8 mouse cellular contexts compared by ENCODE assay signal in the genomic region with DNA sequence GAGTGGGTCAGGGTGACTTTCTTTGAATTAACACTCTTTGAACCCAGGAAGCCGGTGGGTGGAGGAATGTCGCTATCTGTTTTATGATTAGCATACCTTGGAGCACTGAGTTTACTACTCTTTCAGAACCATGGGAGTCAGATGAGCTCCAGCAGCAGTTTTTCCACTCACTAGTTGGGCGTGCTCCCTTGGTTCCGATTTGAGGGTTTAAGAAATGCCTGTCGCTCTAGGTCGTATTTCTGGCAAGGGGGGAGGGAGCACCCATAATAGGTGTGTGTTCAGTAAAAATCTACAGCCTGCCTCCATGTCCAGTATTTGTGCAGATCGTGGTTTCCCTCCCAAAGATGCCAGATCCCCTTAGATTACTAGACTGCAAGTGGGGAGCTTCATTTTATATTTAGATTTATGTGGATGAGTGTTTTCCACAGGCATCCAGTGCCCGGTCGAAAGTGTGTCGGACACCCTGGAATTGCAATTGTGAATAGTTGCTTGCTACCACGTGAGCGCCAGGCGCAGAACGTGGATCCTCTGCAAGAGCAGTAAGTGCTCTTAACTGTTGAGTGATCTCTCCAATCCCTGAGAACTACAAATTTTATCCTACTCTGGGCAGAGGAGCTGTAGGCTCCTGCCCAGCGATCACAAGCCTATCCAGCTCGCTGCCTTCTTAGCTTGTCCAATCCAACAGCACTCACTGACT. TPM values are rescaled to one million over a fixed set of nuclear protein-coding genes. Genes with fewer than 3 reads are reported as not detected.
DNase-seq lines count a peak whose midpoint lies in the region; ATAC-seq and TF ChIP-seq lines count a peak whose summit lies in the region.

No protein-coding gene starts in this region.

- peak overlapping the region; percentile 19 for H3K27ac ChIP-seq in ES-Bruce4 (ENCODE audit: insufficient read depth, low read length)
- peak overlapping the region; percentile 61 for H3K27ac ChIP-seq in heart, embryonic 16.5 days (ENCODE audit: low read length)
- H3K27ac ChIP-seq in liver, embryonic 14.5 days, result no peak overlapping the region

- no peaks in the 10 kb centered on the region for H3K4me1 ChIP-seq in ES-Bruce4 (ENCODE audit: control insufficient read depth, insufficient read depth, low read length)
- H3K4me1 ChIP-seq in heart, embryonic 16.5 days (ENCODE audit: control insufficient read depth, insufficient read depth, low read length), result peaks cover 11% of the 10 kb centered on the region
- H3K4me1 ChIP-seq in liver, embryonic 14.5 days (replicated peaks; ENCODE audit: control insufficient read depth in 2 of 2, insufficient read depth in 2 of 2, low read length in 1 of 2), result peaks cover 4 to 18% of the 10 kb centered on the region in 2 experiments; a peak in 3 of 4 replicates

- peaks cover 22% of the 10 kb centered on the region for H3K36me3 ChIP-seq in ES-Bruce4 (ENCODE audit: control insufficient read depth, insufficient read depth, low read length, poor library complexity, severe bottlenecking)
- peaks cover 22% of the 10 kb centered on the region for H3K36me3 ChIP-seq in heart, embryonic 16.5 days (ENCODE audit: control insufficient read depth, insufficient read depth)
- H3K36me3 ChIP-seq in liver, embryonic 14.5 days (replicated peaks; ENCODE audit: control insufficient read depth, insufficient read depth, low read depth), result peaks cover 20% of the 10 kb centered on the region

- H3K9me3 ChIP-seq in ES-Bruce4 (replicated peaks; ENCODE audit: control insufficient read depth, insufficient read depth, low read length, poor library complexity, severe bottlenecking), result no peaks in the 10 kb centered on the region; the same call in 1 of the 2 replicates
- H3K9me3 ChIP-seq in heart, embryonic 16.5 days (replicated peaks; ENCODE audit: control insufficient read depth, low read length), result no peaks in the 10 kb centered on the region
- H3K9me3 ChIP-seq in liver, embryonic 14.5 days (ENCODE audit: control insufficient read depth, low read length), result no peaks in the 10 kb centered on the region

- WGBS in heart, embryonic 16.5 days, result 8% methylated on average over 16 of the region's 16 CpGs
- 14% methylated on average over 16 of the region's 16 CpGs for WGBS in liver, embryonic 14.5 days (ENCODE audit: insufficient replicate concordance)

- TF ChIP-seq CTCF in ES-Bruce4 (IDR thresholded peaks at IDR 0.05; ENCODE audit: low read depth, low read length), result no peak
- no peak for TF ChIP-seq CTCF in liver, embryonic 14.5 days (IDR thresholded peaks at IDR 0.05; ENCODE audit: low read depth)

- no peak for TF ChIP-seq EP300 in ES-Bruce4 (IDR thresholded peaks at IDR 0.05; ENCODE audit: insufficient read depth, low read depth, low read length)
- TF ChIP-seq EP300 in liver, embryonic 14.5 days (IDR thresholded peaks at IDR 0.05; ENCODE audit: low read depth), result no peak

- no peak for TF ChIP-seq POLR2A in ES-Bruce4 (IDR thresholded peaks at IDR 0.05; ENCODE audit: insufficient read depth, low read length)

- H3K4me2 ChIP-seq in heart, embryonic 16.5 days (ENCODE audit: low read depth, low read length), result peak overlapping the region; percentile 72
- H3K4me2 ChIP-seq in liver, embryonic 14.5 days (ENCODE audit: low read depth), result peak overlapping the region; percentile 83

- peak; percentile 19 for ATAC-seq in heart, embryonic 16.5 days (replicated peaks; ENCODE audit: extremely low read depth, insufficient read depth, low FRiP score)
- no peak; the same call in 1 of the 2 replicates for ATAC-seq in liver, embryonic 14.5 days (ENCODE audit: insufficient read depth)

- DNase-seq in cerebellum, adult 9-11 months, result peak; percentile 47
- DNase-seq in cerebellum, adult 8-10 months, result no peak
- DNase-seq in liver, embryonic 14.5 days (ENCODE audit: low read depth in 3 of 3, low spot score in 3 of 3), result no peak
- DNase-seq in thymus, postnatal 4 days, result peak; percentile 22
- DNase-seq in urinary bladder, postnatal 25 days (ENCODE audit: low spot score), result no peak
- no peak for DNase-seq in natural killer cell, adult 2 months (ENCODE audit: low spot score in 2 of 2)

- H3K27me3 ChIP-seq in ES-Bruce4 (ENCODE audit: control insufficient read depth, insufficient read depth, low read length, poor library complexity, severe bottlenecking), result no peaks in the 10 kb centered on the region
- no peaks in the 10 kb centered on the region for H3K27me3 ChIP-seq in heart, embryonic 16.5 days (ENCODE audit: control insufficient read depth, insufficient read depth, low read length)
- no peaks in the 10 kb centered on the region for H3K27me3 ChIP-seq in liver, embryonic 14.5 days (ENCODE audit: control insufficient read depth, insufficient read depth, low read length)

- no peak overlapping the region for H3K9ac ChIP-seq in ES-Bruce4 (ENCODE audit: low read depth, poor library complexity, severe bottlenecking)
- H3K9ac ChIP-seq in heart, embryonic 16.5 days (ENCODE audit: low read length), result peak overlapping the region; percentile 61
- H3K9ac ChIP-seq in liver, embryonic 14.5 days (replicated peaks), result peak overlapping the region; percentile 24

- peak overlapping the region; percentile 58 for H3K4me3 ChIP-seq in ES-Bruce4 (ENCODE audit: low read depth, low read length)
- H3K4me3 ChIP-seq in heart, embryonic 16.5 days (ENCODE audit: low read length), result peak overlapping the region; percentile 75
- peak overlapping the region; percentile 81 to 96 for H3K4me3 ChIP-seq in liver, embryonic 14.5 days (ENCODE audit: insufficient read depth in 1 of 2, low read depth in 2 of 2, low read length in 2 of 2)

RNA-seq across cellular contexts. Expression of gene Eif2b5, which starts 0.5 kb away (rescaled TPM):
- polyA plus RNA-seq in ES-Bruce4 (2011; ENCODE audit: insufficient read depth, insufficient read length, low read depth, missing spikeins), result 86.6 and 94.0 TPM in 2 replicates
- polyA plus RNA-seq in heart, embryonic 16.5 days (2015; fragmentation: Nextera tagmentation; extraction: Ambion mirVana), result 80.6 and 80.9 TPM in 2 replicates
- polyA plus RNA-seq in liver, embryonic 14.5 days (2012; rRNA removed), result 19.6 and 23.3 TPM in 2 replicates
- 39.0 and 44.1 TPM in 2 replicates for polyA plus RNA-seq in liver, embryonic 14.5 days (2014; fragmentation: Nextera tagmentation; extraction: Ambion mirVana)

RNA-seq across cellular contexts. Expression of gene Dvl3, which starts 18.7 kb away (rescaled TPM):
- 37.9 and 38.8 TPM in 2 replicates for polyA plus RNA-seq in ES-Bruce4 (2011; ENCODE audit: insufficient read depth, insufficient read length, low read depth, missing spikeins)
- polyA plus RNA-seq in heart, embryonic 16.5 days (2015; fragmentation: Nextera tagmentation; extraction: Ambion mirVana), result 18.3 and 18.9 TPM in 2 replicates
- 7.3 and 8.8 TPM in 2 replicates for polyA plus RNA-seq in liver, embryonic 14.5 days (2012; rRNA removed)
- polyA plus RNA-seq in liver, embryonic 14.5 days (2014; fragmentation: Nextera tagmentation; extraction: Ambion mirVana), result 4.9 and 5.0 TPM in 2 replicates

RNA-seq across cellular contexts. Expression of gene Ap2m1, which starts 37.1 kb away (rescaled TPM):
- 282 and 298 TPM in 2 replicates for polyA plus RNA-seq in ES-Bruce4 (2011; ENCODE audit: insufficient read depth, insufficient read length, low read depth, missing spikeins)
- 444 and 463 TPM in 2 replicates for polyA plus RNA-seq in heart, embryonic 16.5 days (2015; fragmentation: Nextera tagmentation; extraction: Ambion mirVana)
- polyA plus RNA-seq in liver, embryonic 14.5 days (2012; rRNA removed), result 259 and 268 TPM in 2 replicates
- polyA plus RNA-seq in liver, embryonic 14.5 days (2014; fragmentation: Nextera tagmentation; extraction: Ambion mirVana), result 364 and 392 TPM in 2 replicates

RNA-seq across cellular contexts. Expression of gene Abcf3, which starts 50.2 kb away (rescaled TPM):
- 56.2 and 61.0 TPM in 2 replicates for polyA plus RNA-seq in ES-Bruce4 (2011; ENCODE audit: insufficient read depth, insufficient read length, low read depth, missing spikeins)
- polyA plus RNA-seq in heart, embryonic 16.5 days (2015; fragmentation: Nextera tagmentation; extraction: Ambion mirVana), result 49.4 and 54.0 TPM in 2 replicates
- polyA plus RNA-seq in liver, embryonic 14.5 days (2012; rRNA removed), result 14.3 and 15.0 TPM in 2 replicates
- polyA plus RNA-seq in liver, embryonic 14.5 days (2014; fragmentation: Nextera tagmentation; extraction: Ambion mirVana), result 19.5 and 24.4 TPM in 2 replicates

Comparison
In these comparisons a context has a peak if more than half of its experiments do, and no peak if none do; other contexts are left out.
1. DNase-seq: peak in cerebellum, adult 9-11 months (single experiment) and thymus, postnatal 4 days (single experiment); none in cerebellum, adult 8-10 months (single experiment), liver, embryonic 14.5 days (0 of 3), urinary bladder, postnatal 25 days (single experiment) and natural killer cell, adult 2 months (0 of 2).
2. Peak in every context shown above with its lines, with median percentiles within 50 percentile points of each other: H3K4me3 ChIP-seq.